In genomic region chr14:54191026-54191390, GRCm38 (mm10) we compare ENCODE assay signal across 11 mouse cellular contexts.
A peak's percentile ranks its signal among the peaks of the same experiment; 100 is the strongest.
DNase-seq lines count a peak whose midpoint lies in the region; ATAC-seq and TF ChIP-seq lines count a peak whose summit lies in the region.
"Had no signal": no experiment of that assay in that cellular context is flagged by ENCODE, and none has a peak within 500 bp of the region (broad histone marks: within the 10 kb centered on the region; RNA-seq: fewer than 3 reads in every experiment).

No protein-coding gene starts in this region.

- no peak overlapping the region for H3K4me2 ChIP-seq in hindbrain, embryonic 13.5 days
- H3K4me2 ChIP-seq in hindbrain, embryonic 16.5 days (ENCODE audit: low read length), result no peak overlapping the region
- H3K4me2 ChIP-seq in midbrain, postnatal 0 days (ENCODE audit: low read depth, low read length, poor library complexity, severe bottlenecking), result no peak overlapping the region
- no peak overlapping the region for H3K4me2 ChIP-seq in embryonic facial prominence, embryonic 12.5 days (replicated peaks)
- no peak overlapping the region for H3K4me2 ChIP-seq in intestine, postnatal 0 days (replicated peaks; ENCODE audit: low read depth)

- peaks cover 58% of the 10 kb centered on the region for H3K4me1 ChIP-seq in hindbrain, embryonic 13.5 days (replicated peaks)
- H3K4me1 ChIP-seq in hindbrain, embryonic 16.5 days (ENCODE audit: control insufficient read depth, insufficient read depth, low read depth, low read length), result peaks cover 10% of the 10 kb centered on the region
- peaks cover 47% of the 10 kb centered on the region for H3K4me1 ChIP-seq in midbrain, embryonic 10.5 days
- peaks cover 16% of the 10 kb centered on the region; the same call in 1 of the 2 replicates for H3K4me1 ChIP-seq in midbrain, postnatal 0 days (ENCODE audit: insufficient read depth, low read length)
- H3K4me1 ChIP-seq in embryonic facial prominence, embryonic 12.5 days, result peaks cover 7% of the 10 kb centered on the region; the same call in 1 of the 2 replicates
- H3K4me1 ChIP-seq in intestine, postnatal 0 days (replicated peaks; ENCODE audit: control insufficient read depth, insufficient read depth, low read length), result peaks cover 10% of the 10 kb centered on the region

- TF ChIP-seq CTCF in midbrain, postnatal 0 days (IDR thresholded peaks at IDR 0.05), result no peak
- TF ChIP-seq CTCF in intestine, postnatal 0 days (IDR thresholded peaks at IDR 0.05; ENCODE audit: low read depth), result no peak

- H3K9me3 ChIP-seq in hindbrain, embryonic 13.5 days, result no peaks in the 10 kb centered on the region
- no peaks in the 10 kb centered on the region for H3K9me3 ChIP-seq in hindbrain, embryonic 16.5 days (ENCODE audit: control insufficient read depth, low read length)
- H3K9me3 ChIP-seq in midbrain, embryonic 10.5 days (replicated peaks), result no peaks in the 10 kb centered on the region
- H3K9me3 ChIP-seq in midbrain, postnatal 0 days (ENCODE audit: low read length), result no peaks in the 10 kb centered on the region
- no peaks in the 10 kb centered on the region for H3K9me3 ChIP-seq in embryonic facial prominence, embryonic 12.5 days
- no peaks in the 10 kb centered on the region for H3K9me3 ChIP-seq in intestine, postnatal 0 days (ENCODE audit: control insufficient read depth)

- H3K4me3 ChIP-seq in hindbrain, embryonic 13.5 days, result no peak overlapping the region
- no peak overlapping the region for H3K4me3 ChIP-seq in hindbrain, embryonic 16.5 days (ENCODE audit: low read length)
- H3K4me3 ChIP-seq in midbrain, embryonic 10.5 days, result no peak overlapping the region
- H3K4me3 ChIP-seq in midbrain, postnatal 0 days (ENCODE audit: low read depth, low read length), result no peak overlapping the region
- H3K4me3 ChIP-seq in embryonic facial prominence, embryonic 12.5 days, result no peak overlapping the region
- H3K4me3 ChIP-seq in intestine, postnatal 0 days (ENCODE audit: low read depth, low read length), result no peak overlapping the region

- peak overlapping the region; percentile 53; the same call in 1 of the 2 replicates for H3K27ac ChIP-seq in hindbrain, embryonic 13.5 days
- no peak overlapping the region for H3K27ac ChIP-seq in hindbrain, embryonic 16.5 days (ENCODE audit: low read depth, low read length)
- peak overlapping the region; percentile 61 for H3K27ac ChIP-seq in midbrain, embryonic 10.5 days (replicated peaks)
- H3K27ac ChIP-seq in midbrain, postnatal 0 days (ENCODE audit: low read depth, low read length), result no peak overlapping the region
- H3K27ac ChIP-seq in embryonic facial prominence, embryonic 12.5 days, result peak overlapping the region; percentile 48; the same call in 1 of the 2 replicates
- H3K27ac ChIP-seq in intestine, postnatal 0 days (ENCODE audit: low read depth, low read length), result peak overlapping the region; percentile 28; the same call in 1 of the 2 replicates

- ATAC-seq in hindbrain, embryonic 13.5 days (ENCODE audit: low FRiP score), result no peak
- ATAC-seq in hindbrain, embryonic 16.5 days, result no peak
- ATAC-seq in midbrain, postnatal 0 days (ENCODE audit: low FRiP score), result no peak
- no peak for ATAC-seq in embryonic facial prominence, embryonic 12.5 days (ENCODE audit: insufficient number of reproducible peaks, insufficient read depth, low FRiP score, low TSS enrichment)
- no peak for ATAC-seq in intestine, postnatal 0 days
- ATAC-seq in monocyte, adult 5-6 weeks (replicated peaks; ENCODE audit: insufficient number of reproducible peaks, low FRiP score, low TSS enrichment, poor library complexity, severe bottlenecking), result no peak

- DNase-seq in midbrain, embryonic 10.5 days (ENCODE audit: low spot score), result no peak
- DNase-seq in midbrain, postnatal 0 days (ENCODE audit: low spot score), result no peak
- DNase-seq: cerebellum, postnatal 36 days; gastrocnemius, postnatal 25 days; lung, adult 18-20 months; right cerebral cortex, postnatal 14 days had no signal

- no peaks in the 10 kb centered on the region for H3K36me3 ChIP-seq in hindbrain, embryonic 13.5 days
- H3K36me3 ChIP-seq in hindbrain, embryonic 16.5 days (ENCODE audit: control insufficient read depth, insufficient read depth, low read length), result no peaks in the 10 kb centered on the region
- H3K36me3 ChIP-seq in midbrain, embryonic 10.5 days, result no peaks in the 10 kb centered on the region
- no peaks in the 10 kb centered on the region for H3K36me3 ChIP-seq in midbrain, postnatal 0 days (ENCODE audit: insufficient read depth, low read length)
- H3K36me3 ChIP-seq in embryonic facial prominence, embryonic 12.5 days, result no peaks in the 10 kb centered on the region
- H3K36me3 ChIP-seq in intestine, postnatal 0 days (ENCODE audit: control insufficient read depth, insufficient read depth), result no peaks in the 10 kb centered on the region

- no peaks in the 10 kb centered on the region for H3K27me3 ChIP-seq in hindbrain, embryonic 13.5 days
- no peaks in the 10 kb centered on the region for H3K27me3 ChIP-seq in hindbrain, embryonic 16.5 days (replicated peaks; ENCODE audit: control insufficient read depth, insufficient read depth, low read length)
- no peaks in the 10 kb centered on the region for H3K27me3 ChIP-seq in midbrain, embryonic 10.5 days (ENCODE audit: low read depth, poor library complexity, severe bottlenecking)
- no peaks in the 10 kb centered on the region for H3K27me3 ChIP-seq in midbrain, postnatal 0 days (ENCODE audit: insufficient read depth, low read length)
- no peaks in the 10 kb centered on the region for H3K27me3 ChIP-seq in embryonic facial prominence, embryonic 12.5 days
- no peaks in the 10 kb centered on the region for H3K27me3 ChIP-seq in intestine, postnatal 0 days (replicated peaks; ENCODE audit: control insufficient read depth, insufficient read depth, low read length)

- H3K9ac ChIP-seq in hindbrain, embryonic 13.5 days, result no peak overlapping the region
- H3K9ac ChIP-seq in hindbrain, embryonic 16.5 days (ENCODE audit: low read depth, low read length), result no peak overlapping the region
- no peak overlapping the region for H3K9ac ChIP-seq in midbrain, postnatal 0 days (replicated peaks; ENCODE audit: low read length, poor library complexity, severe bottlenecking)
- H3K9ac ChIP-seq in embryonic facial prominence, embryonic 12.5 days, result no peak overlapping the region
- no peak overlapping the region for H3K9ac ChIP-seq in intestine, postnatal 0 days (ENCODE audit: low read depth, low read length)

- WGBS in hindbrain, embryonic 13.5 days, result 61% methylated on average over 4 of the region's 4 CpGs
- WGBS in hindbrain, embryonic 16.5 days, result 49% methylated on average over 4 of the region's 4 CpGs
- 70% methylated on average over 4 of the region's 4 CpGs for WGBS in midbrain, embryonic 10.5 days
- whole genome bisulfite sequencing in midbrain, postnatal 0 days, result 51% methylated on average over 4 of the region's 4 CpGs
- 61% methylated on average over 4 of the region's 4 CpGs for WGBS in embryonic facial prominence, embryonic 12.5 days
- 26% methylated on average over 4 of the region's 4 CpGs for WGBS in intestine, postnatal 0 days

Comparison
In these comparisons a context has a peak if more than half of its experiments do, and no peak if none do; other contexts are left out.
1. H3K27ac ChIP-seq: peak in hindbrain, embryonic 13.5 days (single experiment), midbrain, embryonic 10.5 days (single experiment), embryonic facial prominence, embryonic 12.5 days (single experiment) and intestine, postnatal 0 days (single experiment); none in hindbrain, embryonic 16.5 days (single experiment) and midbrain, postnatal 0 days (single experiment).